Mouse (Mus musculus) kidney, adult 11 months (tissue): ENCODE measurements around the gene Tmc7.

Experiments used
- DNase-seq: peaks from one replicate; pipeline ENCODE4 v3.0.0; 2022

Gene Tmc7

DNA sequence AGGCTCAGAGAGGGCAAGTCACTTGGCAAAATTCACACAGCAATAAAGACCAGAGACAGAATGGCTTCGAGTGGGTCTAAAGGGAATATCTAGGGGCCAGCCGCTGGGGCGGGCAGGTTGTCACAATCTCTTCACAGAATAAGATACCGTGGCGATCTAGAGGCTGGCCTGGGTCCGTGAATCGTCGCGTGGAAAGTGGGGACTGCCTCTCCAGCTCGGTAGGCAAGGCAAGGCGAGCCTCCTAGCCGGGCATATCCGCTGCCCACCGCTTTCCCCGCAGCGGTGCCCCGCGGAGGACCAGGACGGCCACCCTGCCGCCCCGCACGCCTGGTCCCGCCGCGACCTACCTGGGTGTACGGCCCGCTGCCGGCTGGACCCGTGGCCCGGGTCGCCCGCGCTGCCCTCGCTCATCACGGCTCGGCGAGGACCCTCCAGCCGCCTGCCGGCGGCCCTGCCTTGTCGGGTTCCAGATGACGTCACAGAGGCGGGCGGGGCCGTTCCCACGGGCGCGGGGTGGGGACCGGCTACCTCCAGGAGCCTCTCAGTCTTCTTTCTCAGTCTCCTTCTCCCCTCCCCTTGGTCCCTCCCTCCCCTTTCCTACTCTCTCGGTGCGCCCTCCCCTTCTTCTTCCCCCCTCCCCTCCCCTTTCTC is at the start of gene Tmc7:
TSS of gene Tmc7 (minus strand) at position 480 of the 651 bp plus-strand sequence.
- no peak for DNase-seq

DNA sequence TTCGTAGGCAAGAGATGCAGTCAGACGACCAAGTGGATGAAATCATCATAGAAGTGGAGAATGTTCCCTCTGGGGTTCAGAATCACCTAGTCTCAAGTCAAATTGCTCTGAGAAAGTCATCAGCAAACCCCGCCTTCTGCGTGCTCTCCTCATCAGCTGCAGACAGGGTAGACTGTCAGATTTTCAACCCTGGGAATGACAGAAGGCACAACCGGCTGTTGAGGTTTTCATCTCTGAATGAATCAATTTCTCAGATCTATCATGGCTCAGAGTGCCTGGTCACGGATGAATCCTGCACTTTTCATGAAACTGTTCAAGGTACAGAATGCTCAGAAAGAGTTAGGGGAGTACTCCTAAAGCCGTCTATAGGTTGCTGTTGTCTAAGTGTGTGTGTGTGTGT is 49.4 kb upstream of the Tmc7 start:
- no peak for DNase-seq

DNA sequence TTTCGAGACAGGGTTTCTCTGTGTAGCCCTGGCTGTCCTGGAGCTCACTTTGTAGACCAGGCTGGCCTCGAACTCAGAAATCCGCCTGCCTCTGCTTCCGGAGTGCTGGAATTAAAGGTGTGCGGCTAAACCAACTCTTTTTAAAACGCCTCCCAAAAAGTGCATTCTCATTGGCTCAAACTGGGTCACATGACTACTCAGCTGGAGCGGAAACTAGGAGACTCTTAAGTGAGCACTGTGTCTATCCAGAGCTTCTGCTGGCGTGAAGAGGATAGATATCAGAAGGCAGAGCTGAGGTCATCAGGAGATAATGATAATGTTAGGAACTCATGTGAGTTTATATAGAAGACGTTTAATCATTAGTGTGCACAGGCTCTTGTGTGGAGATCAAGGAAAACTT is 48.6 kb upstream of the Tmc7 start:
- no peak for DNase-seq

DNA sequence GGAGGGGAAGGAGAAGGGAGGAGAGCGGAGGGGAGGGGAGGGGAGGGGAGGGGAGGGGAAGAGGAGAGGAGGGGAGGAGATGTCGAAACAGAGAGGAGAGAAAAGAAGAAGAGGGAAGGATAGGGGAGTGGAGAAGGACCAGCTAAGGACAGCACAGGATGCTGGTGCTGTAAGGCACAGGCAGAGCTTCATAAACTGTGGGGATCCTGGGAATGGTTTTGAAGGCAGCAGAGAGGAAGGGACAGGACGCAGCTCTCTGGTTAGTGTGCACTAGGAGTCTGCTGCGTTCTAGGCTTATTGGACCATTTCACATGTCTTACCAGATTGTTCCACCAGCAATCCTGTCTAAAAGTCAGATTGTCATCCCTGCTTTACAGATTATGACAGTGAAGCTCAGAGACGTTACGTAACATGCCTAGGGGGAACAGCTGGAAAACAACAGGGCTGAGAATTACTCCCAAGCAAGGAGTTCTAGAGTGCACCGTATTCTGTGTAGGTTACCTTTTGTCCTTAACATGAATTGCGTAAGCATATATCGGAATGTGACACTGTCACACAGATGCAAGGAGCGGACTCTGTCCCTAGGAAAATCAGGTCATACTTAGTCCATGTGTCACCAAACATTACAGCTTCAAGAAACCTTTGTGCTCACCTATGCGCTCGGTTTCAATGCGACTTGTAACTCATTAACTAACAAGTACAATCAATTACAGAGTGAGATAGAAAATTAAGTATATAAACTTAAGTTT is 43.2 kb upstream of the Tmc7 start:
- peak; percentile 11 for DNase-seq

DNA sequence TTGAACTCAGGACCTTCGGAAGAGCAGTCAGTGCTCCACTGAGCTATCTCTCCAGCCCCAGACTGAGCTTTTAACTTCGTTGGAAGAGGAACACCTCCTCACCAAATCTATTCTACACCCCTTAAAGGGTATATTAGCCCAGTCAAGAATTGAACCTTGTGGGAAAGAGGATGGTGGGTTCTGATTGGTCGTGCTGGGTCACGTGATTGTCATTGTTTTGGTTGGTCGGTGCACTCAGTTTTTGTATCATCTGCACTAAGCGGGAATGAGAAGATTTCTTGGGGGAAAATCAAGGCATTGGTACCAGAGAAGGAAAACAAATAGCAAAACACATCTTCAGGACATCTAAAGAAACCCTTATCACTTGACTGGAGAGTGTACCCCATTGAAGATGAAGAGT is 36.6 kb upstream of the Tmc7 start:
- no peak for DNase-seq

DNA sequence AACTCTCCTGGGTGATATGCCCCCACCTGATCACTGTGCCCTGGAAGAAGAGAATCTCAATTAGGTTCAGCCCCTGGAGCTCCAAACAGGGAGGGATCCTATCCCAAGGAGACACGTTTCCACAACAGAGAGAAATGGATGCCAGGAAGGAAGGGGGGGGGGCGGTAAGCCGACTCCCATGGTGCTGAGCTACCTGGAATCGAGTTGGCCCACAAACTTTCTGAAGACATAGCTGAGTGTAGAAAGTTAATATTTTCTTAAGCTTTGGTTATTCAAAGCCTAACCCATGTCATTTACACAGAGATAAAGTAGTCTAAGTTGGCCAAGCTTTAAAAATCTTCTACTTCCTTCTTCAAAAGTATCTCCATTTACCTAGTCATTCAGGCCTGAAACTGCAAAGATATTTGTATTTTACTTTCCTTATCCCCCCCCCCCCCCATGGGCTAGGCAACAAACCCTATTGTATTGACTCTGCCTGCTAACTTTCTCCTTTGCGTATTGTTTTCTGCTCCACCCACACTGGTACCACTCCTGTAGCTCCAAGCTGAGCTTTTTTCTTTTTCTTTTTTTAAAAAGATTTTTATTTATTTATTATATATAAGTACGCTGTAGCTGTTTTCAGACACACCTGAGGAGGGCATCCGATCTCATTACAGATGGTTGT is 35.8 kb upstream of the Tmc7 start:
- DNase-seq, result no peak

DNA sequence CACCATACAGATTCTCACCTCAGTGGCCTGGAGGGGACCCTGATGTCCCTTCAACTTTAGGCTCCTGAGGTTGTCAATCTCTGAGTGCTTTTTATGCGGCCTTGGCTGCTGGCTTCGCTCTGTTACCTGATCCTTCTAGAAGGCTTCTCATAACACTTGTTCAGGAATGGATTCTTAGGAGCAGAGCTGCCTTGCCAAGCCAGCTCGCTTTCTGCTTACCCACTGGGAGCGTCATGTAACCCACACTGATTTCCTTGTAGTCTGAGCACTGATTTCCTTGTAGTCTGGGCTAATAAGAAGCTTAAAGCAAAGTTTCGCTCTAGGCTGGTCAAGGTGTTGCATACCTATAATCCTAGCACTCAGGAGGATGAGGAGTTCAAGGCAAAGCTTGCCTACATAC is 33.6 kb upstream of the Tmc7 start:
- DNase-seq, result no peak

DNA sequence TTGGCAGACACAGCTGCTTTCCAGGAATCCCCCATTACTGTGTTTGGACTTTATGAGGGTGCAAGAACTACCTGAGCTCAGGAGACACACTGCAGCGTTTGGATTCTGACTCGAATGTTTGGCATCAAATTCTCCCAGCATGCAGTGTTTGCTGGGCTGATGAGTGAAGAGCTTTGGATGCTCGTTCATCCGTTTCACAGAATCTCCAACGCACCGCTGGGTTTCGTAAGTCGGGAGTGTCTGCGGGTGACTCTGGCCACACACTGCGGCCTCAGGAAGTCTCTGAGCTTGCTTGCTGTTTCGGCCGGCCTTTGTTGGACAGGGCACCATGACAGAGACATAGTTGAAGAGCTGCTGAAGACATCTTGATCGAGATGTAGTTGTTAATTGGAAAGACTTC is 29.5 kb upstream of the Tmc7 start:
- no peak for DNase-seq

DNA sequence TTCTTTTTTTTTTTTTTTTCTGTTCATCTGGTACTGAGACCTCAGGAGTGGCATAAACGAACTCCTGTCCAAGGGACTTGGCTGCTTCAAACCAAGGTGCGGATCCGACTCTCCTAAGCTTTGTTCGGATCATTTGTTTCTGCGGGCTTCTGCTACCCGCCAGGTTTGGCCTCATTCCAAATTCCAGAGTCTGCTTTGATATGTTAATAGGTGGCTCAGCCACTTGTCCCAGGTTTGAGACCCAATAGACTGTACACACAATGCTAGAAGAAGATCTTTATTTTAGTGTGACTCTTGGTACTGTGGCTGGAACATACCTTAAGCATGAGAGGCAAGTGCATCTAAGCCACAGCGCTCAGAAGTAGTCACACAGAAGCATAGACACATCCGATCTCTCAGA is 27.4 kb upstream of the Tmc7 start:
- no peak for DNase-seq

DNA sequence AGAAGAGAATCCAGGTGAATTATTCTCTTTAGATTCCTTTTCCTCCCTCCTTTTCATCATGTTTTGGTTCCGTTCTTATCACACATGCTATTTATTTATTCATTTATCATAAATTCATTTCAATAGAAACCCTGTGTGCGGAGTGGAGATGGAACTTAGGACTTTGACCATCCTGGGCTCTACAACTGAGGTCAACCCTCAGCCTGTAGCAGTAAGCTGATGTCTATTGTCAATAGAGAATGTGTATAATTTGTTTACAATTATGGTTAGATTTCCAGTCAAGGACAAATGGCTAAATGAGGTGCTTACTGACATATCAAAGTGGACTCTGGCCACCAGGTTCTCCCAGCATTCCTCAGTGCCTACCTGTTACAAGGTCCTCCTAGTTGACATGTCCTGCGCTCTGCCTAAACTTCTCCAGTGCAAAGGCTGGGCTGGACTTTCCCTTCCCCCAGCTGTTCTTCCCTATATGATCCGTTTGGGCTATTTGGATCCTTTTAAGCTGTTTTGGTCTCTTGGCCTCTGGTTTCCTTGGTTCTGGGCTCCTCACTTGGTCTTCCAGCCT is 26.7 kb upstream of the Tmc7 start:
- no peak for DNase-seq

DNA sequence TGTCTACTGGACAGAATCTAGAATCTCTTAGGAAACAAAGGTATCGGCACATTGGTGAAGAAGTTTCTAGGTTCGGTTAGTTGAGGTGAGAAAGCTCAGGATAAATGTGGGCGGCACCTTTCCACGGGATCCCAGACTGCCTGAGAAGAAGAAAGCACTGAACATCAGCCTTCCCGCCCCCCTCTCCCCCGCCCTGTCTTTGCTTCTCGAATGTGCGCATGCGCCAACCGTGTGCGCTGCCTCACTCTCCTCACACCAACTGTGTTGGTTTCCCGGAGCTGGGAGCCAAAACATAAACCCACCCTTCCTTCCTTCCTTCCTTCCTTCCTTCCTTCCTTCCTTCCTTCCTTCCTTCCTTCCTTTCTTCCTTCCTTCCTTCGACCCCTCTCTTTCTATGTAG is 26.2 kb upstream of the Tmc7 start:
- DNase-seq, result no peak

DNA sequence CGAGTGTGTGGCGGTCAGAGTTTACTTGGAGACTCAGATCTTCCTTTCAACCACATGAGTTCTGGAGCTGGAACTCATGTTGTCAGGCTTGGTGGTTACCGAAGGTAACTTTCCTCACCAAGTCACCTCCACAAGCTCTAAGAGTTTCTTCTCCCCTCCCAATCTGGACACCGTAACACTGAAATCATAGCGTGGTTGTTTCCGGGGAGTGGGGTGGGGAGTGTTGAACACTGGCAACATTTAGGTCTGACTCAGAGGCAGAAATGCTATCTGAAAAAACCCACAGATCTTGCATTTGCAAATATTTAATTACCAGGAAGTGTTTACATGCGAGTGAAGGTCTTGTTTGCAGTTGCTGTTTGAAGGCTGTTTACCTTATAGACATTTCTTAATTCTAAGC is 25.3 kb upstream of the Tmc7 start:
- no peak for DNase-seq

DNA sequence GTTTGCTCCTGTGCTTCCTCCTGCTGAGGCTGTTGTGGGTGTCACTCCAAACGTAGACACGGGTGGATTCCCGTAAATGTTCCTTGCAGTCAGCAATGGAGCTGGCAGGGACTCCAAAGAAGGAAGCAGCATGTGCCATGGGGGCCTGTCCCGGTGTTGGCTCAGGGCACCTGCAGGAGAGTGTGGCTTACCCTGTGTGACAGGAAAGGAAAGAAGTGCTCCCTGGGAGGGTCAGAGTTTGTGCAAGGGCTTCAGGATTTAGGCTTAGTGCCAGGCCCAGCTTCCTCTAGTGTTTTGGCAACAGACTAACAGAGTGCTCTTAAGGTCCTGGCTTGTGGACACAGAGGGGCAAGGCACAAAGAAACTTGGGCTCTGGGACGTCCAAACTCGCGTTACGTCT is 20.3 kb upstream of the Tmc7 start:
- peak; percentile 24 for DNase-seq

DNA sequence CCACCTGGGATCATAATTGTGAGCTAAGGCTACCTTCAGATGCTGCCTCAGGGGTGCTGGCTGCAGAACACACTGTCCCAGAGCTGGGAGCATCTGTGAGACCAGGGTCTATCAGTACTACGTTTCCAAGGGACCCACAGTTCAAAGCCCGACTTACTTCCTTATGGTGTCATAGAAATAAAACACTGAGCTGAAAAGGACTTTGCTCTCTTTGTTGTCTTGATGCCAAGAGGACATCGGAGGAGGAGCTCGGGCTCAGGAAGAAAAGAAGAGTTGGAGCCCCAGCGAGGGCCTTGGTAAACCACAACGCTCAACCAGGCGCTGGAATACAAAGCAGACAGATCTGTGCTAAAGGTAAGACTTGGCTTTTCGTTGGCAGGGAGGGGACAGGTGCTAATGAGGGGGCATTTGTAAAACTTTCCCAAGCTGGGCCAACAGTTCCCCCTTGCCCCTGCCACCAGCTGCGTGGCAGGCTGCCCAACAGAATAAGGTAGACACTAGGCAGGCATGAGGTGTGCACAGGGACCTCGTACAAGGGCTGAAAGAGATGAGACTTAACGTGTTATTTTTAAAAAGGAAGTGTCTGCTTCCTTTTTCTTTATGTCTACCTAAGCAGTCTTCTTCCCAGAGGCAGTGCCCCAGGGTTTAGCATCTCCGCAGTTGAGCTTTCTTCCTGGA is 15.6 kb upstream of the Tmc7 start:
- DNase-seq, result peak; percentile 26

DNA sequence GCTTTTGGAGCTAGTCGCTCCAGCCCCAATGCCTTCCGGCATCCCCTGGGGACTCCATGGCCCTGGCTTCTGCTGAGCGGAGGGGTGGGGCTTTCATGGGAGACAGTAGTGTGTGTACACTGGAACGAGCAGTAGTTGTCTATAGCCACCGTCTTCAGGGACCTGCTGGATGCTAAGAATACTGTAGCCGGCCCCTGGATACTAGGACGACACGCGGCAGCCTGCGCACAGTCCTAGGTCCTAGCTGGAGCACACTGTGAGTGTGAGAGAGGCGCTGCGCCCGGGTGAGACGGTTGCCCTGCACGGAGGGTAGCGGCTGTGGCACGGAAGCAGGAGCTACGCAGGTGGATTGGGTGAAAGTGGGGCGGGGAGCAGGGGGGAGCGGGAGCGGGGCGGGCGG is 12.7 kb upstream of the Tmc7 start, which contains the start of gene Tmc5:
TSS of gene Tmc5 (plus strand) at position 97 of the 400 bp plus-strand sequence.
- no peak for DNase-seq

DNA sequence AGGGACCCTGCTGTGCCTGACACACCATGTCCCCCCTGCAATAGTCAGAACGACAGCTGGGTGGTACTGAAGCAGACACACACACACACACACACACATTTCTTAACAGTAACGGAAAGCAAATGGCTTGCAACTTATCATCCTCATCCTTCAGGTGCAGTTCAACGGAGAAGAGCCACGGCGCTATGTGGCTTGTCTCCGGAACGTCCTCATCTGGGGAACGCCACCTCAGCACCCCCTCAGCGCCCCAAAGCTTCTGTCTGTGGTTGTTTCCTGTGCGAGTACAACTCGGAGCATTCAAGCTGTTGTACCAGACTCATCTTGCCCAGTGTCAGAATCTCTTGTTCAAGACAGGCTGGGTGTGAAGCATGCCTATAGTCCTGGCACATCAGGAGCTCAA is 11.7 kb upstream of the Tmc7 start:
- no peak for DNase-seq

DNA sequence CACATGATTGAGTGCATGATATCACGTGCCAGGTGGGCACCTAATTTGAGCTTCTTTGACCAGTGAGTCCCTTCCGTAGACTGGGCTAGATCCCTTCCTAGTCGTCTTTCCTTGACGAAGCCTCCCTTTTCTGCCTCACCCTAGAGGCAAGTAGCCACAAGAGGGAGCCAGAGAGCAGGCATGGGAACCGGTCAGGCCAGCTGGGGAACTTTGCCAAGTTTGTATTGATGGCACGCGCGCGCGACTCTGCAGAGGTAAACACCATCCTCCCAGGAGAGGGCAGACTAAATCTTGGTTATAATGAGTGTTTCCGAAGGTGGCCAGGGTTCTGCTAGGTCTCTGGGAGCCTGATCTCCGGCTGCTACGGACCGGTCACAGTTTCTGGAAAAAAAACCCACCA is 10.7 kb upstream of the Tmc7 start:
- peak; percentile 83 for DNase-seq

DNA sequence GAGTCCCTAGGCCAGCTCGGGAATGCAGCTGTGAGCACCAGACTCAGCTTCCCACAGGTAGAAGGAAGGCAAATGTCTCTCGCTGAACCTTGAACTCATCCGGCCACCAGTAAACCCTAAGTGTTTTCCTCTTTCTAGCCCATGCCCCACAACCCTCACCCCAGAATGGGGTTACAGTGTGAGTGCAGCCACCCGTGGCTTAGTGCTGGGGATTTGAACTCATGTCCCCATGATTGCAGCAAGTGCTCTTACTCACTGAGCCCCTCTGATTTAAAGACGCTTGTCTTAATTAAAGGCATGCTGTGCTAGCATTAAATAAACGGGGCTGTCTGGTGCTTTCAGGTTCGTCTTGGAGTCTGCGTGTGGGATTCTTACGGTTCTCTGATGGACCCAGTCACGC is 10.1 kb upstream of the Tmc7 start:
- DNase-seq, result no peak

DNA sequence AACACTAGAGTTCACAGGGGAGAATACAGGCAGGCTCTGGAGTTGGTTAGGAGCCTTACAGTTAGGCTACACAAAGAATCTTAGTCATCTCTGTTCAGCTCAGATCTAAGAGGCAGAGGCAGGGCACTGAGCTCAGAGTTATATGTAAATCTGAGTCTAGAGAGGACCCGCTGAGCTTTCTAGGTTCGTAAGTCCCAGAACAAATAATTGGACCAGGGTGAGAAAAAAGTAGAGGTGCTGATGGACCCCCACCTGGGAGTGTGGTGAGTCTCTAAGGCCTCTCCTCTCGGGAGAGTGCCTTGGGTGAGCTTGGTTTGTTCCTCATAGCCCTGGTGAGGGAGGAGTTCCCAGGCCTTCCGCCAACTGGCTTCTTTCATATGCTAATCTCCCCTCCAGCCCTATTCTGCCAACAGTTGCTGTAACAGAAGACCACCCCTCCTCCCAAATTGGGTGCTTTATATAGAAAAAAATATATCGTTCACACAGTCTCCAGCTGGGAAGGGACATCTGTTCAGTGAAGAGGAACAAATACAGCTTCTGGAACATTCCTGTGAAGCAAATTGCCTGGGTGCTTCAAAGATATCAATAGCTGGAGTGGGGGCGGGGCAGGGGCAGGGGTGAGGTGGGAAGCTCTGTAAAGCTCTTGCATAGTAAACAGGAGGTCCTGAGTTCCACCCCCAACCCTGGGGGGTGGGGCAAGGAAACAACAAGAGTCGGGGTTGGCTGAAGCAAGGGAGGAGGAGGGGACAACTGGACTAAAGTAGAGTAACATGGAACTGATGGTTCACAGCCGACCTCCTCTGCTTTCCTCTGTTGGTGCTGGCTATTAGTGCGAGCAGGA is 9.3 kb upstream of the Tmc7 start:
- DNase-seq, result no peak

DNA sequence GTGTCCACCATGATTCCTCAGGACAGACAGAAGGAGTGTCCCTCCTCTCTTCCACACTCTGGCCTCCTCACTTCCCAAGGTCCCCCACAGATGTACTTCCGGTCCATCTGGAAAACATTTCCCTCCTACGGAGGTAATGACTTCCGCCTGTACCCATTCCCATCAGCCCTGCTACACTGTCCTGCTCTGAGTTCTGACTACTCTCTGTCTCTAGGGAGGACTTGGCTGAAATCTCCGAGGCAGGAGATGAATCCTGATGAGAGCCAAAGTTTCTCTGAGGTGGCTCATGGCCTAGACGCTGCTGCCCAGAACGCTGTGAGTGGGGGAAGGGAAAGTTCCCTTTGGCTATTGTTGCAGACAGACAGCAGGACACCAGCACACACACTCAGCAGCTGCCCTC is 7.6 kb upstream of the Tmc7 start:
- no peak for DNase-seq

DNA sequence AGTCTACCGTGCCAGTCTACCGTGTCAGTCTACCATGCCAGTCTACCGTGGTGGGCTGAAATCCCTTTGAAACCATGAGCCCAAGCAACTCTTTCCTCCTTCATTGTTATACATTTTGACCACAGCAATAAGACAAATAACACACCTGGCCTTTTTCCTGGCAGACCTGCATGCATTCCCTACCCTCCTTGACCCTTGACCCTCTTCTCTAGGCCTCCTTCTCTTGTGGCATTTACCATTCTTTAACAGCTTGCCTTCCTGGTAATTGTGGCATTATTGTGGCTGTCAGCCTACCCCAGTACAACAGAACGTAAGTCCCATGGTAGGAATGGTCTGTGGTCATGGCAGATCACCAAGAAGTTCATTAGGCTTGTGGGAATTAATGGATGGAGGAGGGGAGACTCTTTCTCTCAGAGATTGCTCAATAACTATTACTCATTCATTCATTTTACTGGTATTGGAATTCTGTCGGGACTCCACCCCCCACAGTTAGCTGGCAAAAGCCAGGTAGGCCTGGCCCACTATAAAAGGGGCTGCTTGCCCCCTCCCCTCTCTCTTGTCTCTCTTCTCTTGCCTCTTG is 6.3 kb upstream of the Tmc7 start:
- no peak for DNase-seq

DNA sequence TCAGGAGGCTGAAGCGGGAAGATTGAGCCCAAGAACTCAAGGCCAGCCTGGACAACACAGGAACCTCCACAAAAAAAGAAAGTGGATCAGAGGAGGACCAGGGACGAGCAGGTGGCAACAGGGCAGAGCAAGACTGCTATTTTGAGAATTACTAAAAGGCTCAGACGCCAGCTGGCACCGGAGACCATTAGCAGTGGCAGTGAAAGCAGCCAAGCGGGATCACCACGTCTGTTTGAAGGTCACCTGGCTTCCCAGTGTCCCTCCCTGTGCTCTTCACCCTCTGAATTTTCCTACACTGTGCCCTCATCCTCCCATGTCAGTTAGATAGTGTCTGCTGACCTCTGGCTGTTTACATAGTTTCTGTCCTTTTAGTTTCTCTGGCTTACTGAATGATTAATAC is 1.3 kb upstream of the Tmc7 start:
- peak; percentile 10 for DNase-seq
